Mouse (Mus musculus): Measurements from ENCODE around the gene I0C0044D17Rik.

Gene I0C0044D17Rik

DNA sequence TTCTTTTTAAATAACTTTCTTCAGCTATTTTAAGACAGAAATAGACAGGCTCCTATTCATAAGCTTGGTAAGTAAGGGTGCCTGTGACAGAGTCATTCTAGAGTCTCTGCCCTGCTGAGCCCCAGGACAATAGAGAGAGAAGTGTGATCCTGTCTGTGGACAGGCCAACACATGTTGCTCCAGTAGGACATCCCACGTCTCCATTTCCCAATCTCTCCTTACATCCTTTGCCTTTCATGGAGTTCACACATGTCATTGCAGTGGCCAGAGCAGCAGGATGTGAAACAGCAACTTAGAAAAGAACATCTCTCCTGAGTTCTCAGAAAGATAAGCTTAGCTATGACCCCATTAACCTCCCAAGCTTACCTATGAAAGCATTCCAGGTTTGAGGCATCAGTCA, 8.1 kb upstream of the I0C0044D17Rik start:
- no peak for DNase-seq (ENCODE audit: low spot score)

DNA sequence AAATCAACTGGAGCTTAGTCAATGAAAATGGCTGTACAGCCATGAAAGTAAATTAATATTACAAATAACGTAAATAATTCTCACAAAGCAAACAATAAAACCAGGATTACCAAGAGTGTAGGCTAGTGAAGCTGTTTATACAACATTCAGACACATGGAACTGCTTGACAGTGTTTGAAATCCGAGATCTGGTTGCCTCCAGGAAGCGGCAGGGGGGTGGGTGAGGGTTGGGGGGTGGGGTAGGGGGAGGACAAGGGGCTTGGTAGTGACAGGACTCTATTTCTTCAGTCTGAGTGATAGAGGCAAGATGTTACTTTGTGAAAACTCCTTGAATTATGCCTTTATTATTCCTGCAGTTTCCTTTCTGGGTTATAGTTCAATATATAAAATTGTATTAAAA, 3.1 kb upstream of the I0C0044D17Rik start:
- DNase-seq (ENCODE audit: low spot score) = no peak

DNA sequence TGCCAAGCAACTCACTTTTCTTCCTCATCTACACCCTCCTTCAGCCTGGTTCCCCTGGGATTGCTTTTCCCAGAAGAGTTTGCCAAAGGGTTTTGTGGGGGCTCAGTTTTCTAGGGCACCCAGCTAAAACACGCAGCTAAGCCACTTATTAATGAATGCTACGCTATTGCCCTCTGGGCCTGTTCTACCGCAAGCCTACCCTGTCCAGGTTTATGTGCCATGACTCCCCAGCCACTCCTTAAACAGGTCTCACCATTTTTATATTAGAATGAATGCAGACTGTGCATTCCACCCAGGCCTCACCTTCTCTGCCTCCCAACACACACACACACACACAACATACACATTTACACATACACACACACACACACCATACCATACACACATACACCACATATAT, 593 bp downstream of the I0C0044D17Rik start:
- DNase-seq (ENCODE audit: low spot score) = no peak

DNA sequence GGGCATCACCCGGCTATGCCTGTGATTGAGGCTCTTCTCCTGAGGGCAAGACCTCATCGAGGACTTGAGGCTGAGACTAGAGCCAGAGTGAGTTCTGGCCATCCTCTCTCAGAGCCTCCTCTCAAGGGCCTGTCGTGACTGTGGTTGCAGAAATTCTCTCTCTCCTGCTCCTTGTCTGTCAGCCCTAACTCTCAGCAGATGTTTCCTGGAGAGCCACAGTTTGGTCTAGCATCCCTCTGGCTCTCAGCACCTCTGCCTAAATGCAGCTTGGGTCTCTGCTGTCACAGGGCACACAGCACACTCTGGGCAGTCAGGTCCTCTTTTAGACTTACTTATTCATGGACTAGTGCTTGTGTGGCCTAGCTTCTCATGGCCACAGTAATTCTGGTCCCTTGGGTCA, 1.2 kb downstream of the I0C0044D17Rik start:
- no peak for DNase-seq (ENCODE audit: low spot score)

DNA sequence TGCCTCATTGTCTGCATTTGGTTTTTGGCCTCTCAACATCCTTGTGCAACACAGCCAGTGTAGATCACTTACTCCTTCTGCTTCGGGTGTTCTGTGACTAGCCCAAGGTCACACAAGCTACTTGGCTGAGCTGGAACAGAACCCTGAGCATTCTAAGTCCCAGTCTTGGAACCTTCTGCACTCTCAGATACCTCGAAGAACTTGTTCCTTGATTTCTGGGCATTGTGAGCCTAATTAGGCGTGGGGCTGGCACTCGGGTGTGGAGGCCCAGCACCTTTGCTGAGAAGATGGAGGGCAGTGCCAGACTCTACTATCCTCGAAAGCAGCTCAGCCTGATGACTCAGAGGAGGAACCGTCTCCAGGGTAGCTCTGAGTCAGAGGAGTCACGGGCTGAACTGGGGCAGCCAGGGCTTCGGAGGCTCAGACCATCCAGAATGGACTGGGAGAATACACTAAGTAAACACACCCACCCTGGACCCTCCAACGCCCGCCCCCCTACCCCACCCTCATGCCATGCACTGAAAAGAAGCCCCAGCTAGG, 4.4 kb downstream of the I0C0044D17Rik start:
- no peak for DNase-seq (ENCODE audit: low spot score)

DNA sequence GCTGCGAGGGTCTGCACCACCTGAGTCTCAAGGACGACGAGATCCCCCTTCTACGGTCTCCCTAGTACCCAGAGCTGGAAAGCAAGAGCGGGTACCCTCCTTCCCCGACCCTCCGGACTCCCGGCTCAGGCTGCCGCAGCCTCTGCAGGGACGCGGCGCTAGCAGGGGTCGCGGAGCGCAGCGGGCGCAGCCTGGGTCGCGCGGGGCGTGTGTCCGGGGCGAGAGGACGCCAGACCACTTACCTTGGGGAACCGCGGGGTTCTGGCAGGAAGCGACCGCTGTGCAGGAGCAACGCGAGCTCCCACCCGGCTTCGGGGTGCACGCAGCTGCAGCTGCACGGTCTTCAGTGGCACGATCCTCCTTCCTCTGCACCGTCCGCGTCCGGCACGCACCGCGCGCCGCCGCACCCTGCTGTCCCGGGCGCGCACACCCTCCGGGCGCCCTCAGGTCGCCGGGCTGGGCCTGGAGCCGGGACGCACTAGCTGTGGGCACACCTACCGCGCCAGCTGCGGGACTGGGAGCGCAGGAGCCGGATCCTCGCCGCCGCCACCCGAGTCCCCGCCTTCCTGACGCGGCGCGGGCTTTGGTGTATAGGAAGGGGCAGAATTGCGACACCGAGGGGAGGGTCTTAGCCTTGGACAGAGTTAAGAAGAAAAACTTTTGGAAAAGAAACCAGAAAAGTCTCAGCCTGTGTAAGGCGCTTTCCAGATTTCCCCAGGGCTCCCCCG, 6.3 kb downstream of the I0C0044D17Rik start, which contains the start of gene Kank4:
TSS of gene Kank4 (minus strand) at position 354 of the 728 bp plus-strand sequence.
- DNase-seq (ENCODE audit: low spot score) = peak; percentile 51

DNA sequence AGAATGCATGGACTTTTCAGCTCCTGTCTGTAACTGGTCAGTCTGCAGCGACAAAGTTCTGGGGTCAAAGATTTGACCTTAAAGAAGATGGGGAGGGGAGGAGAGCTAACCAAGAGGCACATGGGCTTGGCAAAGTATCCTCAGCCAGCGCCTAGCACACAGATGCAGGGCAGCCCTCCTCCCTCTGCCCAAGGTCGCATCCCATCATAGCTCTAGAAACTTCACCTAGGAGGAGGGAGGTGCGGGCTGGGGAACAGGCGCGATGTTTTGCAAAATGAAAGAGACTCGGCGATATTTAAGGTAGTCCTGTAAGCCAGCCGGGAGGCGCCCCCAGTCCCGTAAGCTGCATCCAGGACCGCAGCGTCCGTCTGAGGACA, 6.8 kb downstream of the I0C0044D17Rik start:
- peak; percentile 11 for DNase-seq (ENCODE audit: low spot score)

DNA sequence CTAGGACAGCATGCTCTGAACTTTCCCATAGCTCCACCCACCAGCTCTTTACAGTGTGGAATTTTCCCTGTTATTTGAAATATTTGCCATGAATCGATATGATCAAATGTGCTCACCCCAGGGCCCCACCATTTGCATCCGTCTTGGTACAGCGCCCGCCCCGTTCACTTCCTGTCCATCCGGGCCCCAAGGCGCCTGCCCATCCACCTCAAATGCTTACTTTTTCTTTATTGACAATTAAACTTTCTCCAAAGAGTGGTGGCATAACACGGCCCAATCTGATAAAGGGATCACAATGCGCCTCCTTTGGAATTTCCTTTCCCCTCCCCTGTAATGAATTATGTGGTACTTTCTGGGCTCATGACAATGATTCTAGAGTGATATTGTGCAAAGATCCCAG, 17.3 kb downstream of the I0C0044D17Rik start:
- no peak for DNase-seq (ENCODE audit: low spot score)

DNA sequence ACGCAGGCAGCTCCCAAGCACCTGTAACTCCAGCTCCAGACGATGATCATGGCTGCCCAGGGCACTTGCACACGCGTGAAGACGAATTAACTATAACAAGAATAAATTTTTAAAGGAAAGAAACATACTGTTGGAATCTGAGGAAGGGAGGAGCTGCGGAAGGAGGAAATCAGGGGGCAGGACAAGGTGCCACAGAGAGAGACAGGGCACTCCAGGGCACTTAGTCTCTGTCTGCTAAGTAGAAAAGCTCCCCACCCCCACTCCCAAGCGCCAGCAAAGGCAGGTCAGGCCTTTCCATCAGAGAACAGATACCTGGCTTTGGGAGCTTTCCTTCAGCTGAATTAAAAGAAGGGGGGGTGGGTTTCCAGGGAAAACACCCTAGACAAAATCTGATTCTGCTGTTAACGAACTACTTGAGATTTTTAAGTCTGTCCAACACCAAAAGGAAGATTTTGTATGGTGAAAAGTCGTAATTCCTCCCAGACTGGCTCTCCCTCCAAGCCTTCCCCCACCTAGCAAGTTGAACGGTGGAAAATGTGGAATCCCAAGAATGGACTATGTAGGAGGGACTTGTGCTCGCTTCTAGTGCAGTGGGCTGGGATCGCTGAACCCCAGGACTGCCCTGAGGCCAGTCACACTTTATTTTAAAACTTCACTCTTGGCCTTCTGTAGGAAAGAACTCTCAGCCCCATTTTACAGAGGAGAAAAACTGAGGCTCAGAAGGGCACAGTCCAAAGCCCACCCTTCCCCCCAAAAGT, 18.2 kb downstream of the I0C0044D17Rik start:
- DNase-seq (ENCODE audit: low spot score) = no peak

DNA sequence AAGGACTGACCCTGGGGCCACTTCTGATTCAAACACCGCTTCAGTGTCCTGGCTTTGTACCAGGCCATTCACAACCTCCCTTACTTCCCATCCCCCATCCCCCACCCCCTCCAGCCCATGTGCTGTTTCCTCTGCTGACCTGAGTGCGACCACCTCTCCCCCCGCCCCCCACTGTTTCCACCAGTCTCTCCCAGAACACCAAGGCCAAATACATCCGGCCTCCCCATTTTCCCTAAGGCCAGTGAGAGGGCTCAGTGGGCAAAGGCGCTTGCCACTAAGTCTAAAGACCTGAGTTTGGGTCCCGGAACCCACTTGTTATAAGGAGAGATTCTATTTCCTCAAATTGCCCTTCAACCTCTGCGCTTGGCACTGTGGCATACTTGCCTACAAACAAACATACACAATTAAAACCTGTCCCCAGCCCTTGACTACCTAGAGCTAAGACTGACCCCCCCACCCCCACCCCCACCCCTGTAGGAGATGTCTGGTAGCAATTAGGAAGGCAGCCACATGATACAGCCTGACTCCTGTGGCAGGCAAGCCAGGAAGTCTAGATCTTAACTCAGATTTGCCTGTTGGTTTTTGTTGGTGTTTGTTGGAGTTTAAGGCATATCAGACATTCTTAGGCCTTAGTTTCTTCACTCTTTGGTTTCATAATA, 19.0 kb downstream of the I0C0044D17Rik start:
- no peak for DNase-seq (ENCODE audit: low spot score)

DNA sequence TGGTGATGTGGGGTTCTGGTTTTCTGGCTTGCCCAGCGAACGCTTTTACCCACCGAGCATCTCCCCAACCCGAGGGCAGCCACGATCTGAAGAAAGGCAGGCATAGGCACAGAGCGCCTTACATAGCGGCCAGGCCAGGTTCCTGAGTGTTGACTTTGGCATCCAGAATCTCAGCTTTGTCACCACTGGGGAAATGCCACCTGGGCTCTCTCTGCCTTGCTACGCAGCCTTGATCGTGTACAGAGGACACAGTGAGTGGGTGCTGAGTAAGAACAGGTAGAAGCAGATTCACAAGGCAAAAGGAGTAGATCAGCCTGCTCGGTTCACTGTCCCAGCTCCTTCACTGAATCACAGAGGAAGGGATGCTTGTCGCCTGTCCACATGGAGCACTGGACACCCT, 21.9 kb downstream of the I0C0044D17Rik start:
- DNase-seq (ENCODE audit: low spot score) = no peak

DNA sequence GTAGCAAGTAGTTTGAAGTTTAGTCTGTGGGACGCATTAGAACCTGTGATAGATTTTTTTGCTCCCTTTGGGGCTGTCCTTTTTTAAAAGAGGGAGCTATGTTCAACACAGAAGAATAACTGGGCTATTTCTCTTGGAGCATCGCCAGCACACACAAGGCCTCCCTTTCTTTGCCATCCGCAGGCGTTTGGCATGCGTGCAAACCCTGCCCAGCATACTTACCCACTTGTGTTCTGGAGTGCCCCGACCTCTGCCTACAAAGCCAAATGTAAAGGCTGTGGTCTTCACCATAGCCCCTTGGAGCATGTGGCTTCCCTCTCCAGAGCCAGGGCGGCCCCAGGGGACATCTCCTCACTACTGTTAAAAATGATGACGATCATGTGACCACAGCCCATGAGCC, 22.8 kb downstream of the I0C0044D17Rik start:
- DNase-seq (ENCODE audit: low spot score) = no peak

DNA sequence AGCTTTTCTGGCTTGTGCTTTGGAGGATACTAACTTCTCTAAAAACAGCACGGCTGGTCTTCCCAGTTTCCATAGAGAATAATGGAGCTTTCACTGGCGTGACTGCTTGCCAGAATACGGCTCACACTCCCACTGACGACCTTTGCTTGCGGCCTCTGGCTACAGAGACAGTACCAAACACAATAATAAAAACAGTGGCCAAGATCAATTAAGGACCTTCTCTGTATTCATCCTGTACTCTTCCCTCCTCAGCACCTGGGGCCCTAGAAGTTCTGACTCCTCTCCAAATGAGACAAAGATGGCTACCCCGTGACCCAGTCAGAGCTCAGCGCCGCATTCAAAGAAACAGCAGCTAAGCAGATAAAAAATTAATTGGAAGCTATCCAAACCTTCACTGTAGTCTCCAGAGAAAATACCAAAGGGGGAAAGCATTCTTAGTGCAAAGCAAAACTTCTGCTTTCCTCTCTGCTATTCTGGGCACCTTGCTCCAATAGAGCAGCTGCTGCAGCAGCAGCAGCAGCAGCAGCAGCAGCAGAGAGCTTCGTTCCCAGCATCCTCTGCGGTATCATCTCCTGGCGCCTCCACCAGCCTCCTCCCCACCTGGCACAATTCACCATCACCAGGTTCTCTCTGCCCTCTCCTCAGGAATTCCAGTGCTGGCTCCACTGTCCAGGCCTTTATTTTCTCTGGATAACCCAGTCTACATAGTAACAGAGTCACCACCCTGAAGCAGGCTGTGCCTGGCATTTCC, 26.9 kb downstream of the I0C0044D17Rik start:
- DNase-seq (ENCODE audit: low spot score) = no peak

DNA sequence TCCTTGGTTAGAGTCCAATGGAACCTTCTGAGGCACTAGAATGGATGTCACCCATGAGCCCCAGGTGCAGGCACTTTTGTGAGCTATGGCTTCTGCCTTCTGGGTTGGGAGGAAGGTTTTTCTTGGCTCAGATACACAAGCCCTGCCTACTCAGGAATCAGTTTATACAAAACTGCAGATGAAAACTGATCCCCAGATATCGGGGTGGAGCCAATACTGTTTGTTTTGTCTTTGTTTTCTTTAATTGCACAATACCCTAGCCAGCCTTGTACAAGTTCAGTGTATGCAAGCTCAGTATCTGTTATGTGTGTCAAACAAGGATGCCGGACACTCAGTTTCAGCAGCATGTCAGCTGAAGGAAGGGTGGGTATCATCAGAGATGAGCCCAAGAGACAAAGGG, 28.4 kb downstream of the I0C0044D17Rik start:
- DNase-seq (ENCODE audit: low spot score) = no peak

DNA sequence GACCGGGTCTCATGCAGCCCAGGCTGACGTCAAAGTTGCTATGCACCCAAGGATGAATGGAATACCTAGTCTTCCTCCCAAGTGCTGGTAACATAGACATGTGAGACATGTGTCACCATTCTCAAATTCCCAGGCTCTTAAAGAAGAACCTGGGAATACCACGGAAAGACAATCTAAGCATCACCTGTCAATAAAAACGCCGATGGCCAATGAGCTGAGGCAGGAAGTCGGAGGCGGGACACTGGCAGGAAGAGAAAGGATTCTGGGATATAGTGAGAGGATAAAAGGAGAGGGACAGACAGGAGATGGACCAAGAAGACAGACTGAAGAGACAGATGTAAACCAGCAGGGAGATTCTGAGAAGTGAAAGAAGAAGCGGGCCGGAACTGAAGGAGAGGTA, 30.2 kb downstream of the I0C0044D17Rik start:
- DNase-seq (ENCODE audit: low spot score) = no peak

DNA sequence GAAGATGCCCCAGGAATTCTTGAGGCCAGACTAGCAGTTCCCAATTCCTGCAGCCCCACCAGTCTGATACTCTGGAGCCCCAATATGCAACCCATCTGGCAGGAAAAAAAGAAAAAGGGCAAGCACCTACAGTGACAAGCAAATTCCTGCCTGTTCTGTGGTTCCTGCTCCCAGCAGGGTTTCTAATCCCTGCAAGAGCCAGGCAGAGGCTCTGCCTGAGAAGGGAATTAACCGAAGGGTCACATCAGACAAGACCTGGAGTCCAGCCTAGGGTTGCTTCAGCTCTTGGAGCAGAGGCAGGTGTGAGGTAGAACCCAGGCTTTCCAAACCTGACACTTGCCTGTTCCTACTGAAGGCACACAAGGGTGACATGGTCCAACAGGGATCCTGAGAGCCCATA, 32.9 kb downstream of the I0C0044D17Rik start:
- DNase-seq (ENCODE audit: low spot score) = no peak

DNA sequence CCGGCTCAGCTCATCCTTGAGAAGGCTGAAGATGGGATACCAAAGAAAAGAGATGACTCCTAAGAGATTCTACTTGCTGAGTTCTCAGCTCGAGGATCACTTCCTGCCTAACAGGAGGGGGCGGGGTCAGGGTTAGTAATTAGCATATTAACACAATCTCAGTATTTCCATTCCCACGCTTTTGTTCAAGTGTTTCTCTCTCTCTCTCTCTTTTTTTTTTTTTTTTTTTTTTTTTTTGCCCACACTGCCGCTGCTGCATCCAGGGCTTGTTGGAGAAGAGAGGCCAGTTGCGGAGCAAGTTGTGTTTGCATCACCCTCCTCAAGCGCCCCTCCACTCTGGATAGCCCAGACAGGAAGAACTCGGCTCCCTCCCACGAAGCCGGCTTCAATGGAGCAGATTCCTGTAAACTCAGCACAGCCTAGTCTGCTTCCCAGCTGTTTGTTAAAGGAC, 33.8 kb downstream of the I0C0044D17Rik start:
- peak; percentile 47 for DNase-seq (ENCODE audit: low spot score)

DNA sequence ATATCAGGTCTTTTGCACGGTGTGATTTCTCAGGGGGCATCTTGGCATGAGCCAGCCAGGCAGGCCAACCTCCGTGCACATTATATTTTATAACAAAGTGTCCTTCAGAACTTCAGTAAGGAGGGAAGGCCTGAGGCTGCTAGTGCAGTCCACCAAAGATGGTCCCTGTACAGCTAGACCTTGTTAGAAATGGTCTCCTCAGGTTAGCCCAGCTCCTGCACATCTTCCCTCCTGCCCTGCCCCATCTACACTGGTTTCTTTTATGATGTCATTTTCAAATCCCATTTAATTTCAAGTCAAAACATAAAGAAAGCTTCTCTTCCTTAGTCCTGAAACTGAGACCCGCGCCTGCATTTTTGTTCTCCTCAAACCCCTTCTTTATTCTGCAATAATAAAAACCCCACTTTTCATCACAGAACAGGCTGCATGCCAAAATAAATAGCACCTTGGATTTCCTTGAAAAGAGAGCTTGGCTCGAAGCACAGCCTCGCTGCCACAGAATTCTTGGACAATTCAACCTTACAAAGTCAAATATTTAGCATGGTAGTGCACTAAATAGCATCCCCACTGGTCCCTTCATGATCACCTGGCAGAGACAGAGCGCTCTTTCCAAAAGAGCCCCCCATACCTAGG, 34.4 kb downstream of the I0C0044D17Rik start:
- DNase-seq (ENCODE audit: low spot score) = no peak

DNA sequence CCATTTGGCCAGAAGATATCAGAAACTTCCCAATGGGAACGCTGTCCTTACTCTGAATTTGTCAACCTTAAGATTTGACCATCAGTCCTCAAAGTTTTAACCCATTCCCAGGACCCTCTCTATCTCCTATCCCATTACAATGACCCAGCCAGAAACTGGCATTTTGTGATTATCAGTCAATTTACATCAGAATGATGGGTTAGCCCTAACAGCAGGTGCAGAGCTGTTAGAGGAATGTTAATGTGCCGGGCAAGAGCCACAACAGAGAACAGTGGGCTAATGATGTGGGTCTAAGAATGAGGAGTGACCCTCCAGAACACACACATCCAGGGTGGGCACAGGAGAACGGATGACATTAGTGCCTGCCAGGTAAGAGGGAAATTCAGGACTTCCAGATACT, 37.4 kb downstream of the I0C0044D17Rik start:
- DNase-seq (ENCODE audit: low spot score) = no peak

DNA sequence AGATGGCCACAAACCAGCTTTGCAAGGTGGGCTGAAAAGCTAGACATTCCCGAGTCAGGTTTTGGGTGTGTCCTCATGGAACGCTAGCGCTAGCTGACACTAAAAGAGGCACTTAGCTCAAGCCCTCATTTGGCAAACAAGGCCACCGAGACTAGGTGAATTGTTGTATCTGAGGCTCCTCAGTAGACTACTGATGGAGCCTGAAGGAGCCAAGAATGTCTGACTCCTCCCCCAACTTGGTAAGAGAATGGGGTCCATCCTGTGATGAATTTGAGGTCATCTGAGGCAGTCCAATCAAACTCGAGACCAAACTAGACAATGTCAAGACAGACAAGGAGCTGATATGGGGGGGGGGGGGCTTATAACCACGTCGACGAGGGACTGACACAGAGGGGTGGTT, 37.8 kb downstream of the I0C0044D17Rik start:
- no peak for DNase-seq (ENCODE audit: low spot score)

DNA sequence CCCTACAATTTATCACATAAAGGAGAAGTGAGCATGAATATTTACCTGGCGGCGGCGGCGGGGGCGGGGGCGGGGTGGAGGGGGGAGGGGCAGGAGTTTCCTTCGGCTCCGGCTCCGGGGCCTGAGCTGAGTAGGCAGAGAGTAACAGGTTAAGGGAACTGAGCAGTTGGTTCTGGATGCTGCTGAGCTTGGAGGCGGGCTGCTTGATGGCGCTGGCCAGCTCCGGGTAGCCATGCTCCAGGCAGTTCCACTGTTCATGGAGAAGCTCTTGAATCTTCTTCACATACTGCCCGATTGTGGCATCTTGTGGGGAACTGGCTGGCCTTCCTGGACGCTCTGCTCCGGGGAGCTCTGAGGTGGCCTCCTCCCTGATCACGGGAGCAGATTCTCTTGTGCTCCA, 45.4 kb downstream of the I0C0044D17Rik start:
- DNase-seq (ENCODE audit: low spot score) = no peak

DNA sequence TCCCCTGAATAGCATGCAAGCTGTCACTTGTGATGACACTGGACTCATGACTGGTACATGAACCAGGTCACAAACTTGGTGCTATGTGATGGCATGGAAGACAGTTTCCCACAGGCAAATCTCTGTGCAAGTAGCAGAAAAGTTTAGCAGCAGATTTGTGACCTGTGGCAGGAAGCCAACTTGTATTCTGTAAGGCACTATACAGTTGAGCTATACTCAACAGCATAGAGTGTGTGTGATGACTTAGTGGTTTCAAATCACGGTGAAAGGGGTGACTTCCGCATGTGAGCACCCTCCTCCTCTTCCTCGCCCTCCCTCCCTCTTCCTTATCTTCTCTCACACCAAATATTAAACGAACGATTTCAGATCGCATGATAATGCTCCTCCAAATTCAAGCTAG, 46.2 kb downstream of the I0C0044D17Rik start:
- no peak for DNase-seq (ENCODE audit: low spot score)

Measured in retina, embryonic 14.5 days (tissue).